Mouse (Mus musculus) frontal cortex, adult (tissue): ENCODE data around the gene Sctr.

Experiments
- ATAC-seq: cut with Nextera tagmentation; 2 replicates; pipeline ENCODE4 v1.9.2; 2017; ENCODE audit warnings: mild to moderate bottlenecking, moderate library complexity, mixed read lengths; ENCODE audit not compliant: low TSS enrichment

The Sctr gene

GRCm38 (mm10) chr1:120069120-120069519 lies 62.4 kb downstream of the Sctr start:
- ATAC-seq = no peak

GRCm38 (mm10) chr1:120070168-120070567 lies 63.5 kb downstream of the Sctr start:
- no peak for ATAC-seq

- ATAC-seq = no peak
Observed at GRCm38 (mm10) chr1:120071133-120071532, 64.4 kb downstream of the Sctr start.

GRCm38 (mm10) chr1:120072900-120073299 lies 66.2 kb downstream of the Sctr start:
- ATAC-seq = 0 out of 2 replicates have a peak, but pooled peaks have one; percentile 10

- ATAC-seq = 0 out of 2 replicates have a peak, but pooled peaks have one; percentile 11
Observed at GRCm38 (mm10) chr1:120073519-120074306, 67.0 kb downstream of the Sctr start, which contains the start of gene Tmem37. TSS of gene Tmem37 (minus strand) at chr1:120074074.

- peak; percentile 46 for ATAC-seq
Observed at GRCm38 (mm10) chr1:120074307-120074702, 67.6 kb downstream of the Sctr start.

- ATAC-seq = no peak
Observed at GRCm38 (mm10) chr1:120074931-120075330, 68.2 kb downstream of the Sctr start.

- ATAC-seq = no peak
Observed at GRCm38 (mm10) chr1:120075507-120075906, 68.8 kb downstream of the Sctr start.

GRCm38 (mm10) chr1:120077746-120078410 lies 71.2 kb downstream of the Sctr start:
- no peak for ATAC-seq

- ATAC-seq = no peak
Observed at GRCm38 (mm10) chr1:120080632-120081031, 73.9 kb downstream of the Sctr start.

GRCm38 (mm10) chr1:120082957-120083585 lies 76.4 kb downstream of the Sctr start:
- peak; percentile 47; the same call in 1 of the 2 replicates for ATAC-seq

GRCm38 (mm10) chr1:120083921-120084517 lies 77.3 kb downstream of the Sctr start:
- ATAC-seq = no peak

GRCm38 (mm10) chr1:120085696-120086095 lies 79.0 kb downstream of the Sctr start:
- no peak for ATAC-seq

- no peak for ATAC-seq
Observed at GRCm38 (mm10) chr1:120086644-120087043, 80.0 kb downstream of the Sctr start.

GRCm38 (mm10) chr1:120089180-120089579 lies 82.5 kb downstream of the Sctr start:
- no peak for ATAC-seq

- no peak for ATAC-seq
Observed at GRCm38 (mm10) chr1:120090880-120091570, 84.3 kb downstream of the Sctr start.

GRCm38 (mm10) chr1:120093482-120094134 lies 86.9 kb downstream of the Sctr start:
- peak; percentile 97 for ATAC-seq

- no peak for ATAC-seq
Observed at GRCm38 (mm10) chr1:120094920-120095319, 88.2 kb downstream of the Sctr start.

GRCm38 (mm10) chr1:120098327-120098726 lies 91.6 kb downstream of the Sctr start:
- ATAC-seq = no peak

- peak; percentile 75; the same call in 1 of the 2 replicates for ATAC-seq
Observed at GRCm38 (mm10) chr1:120099483-120099882, 92.8 kb downstream of the Sctr start.
